Mouse (Mus musculus) CD4-positive naive resting alpha-beta T cell, adult 76 days (primary cell): ENCODE measurements around the gene Pitx1. TPM values are rescaled to one million over a fixed set of nuclear protein-coding genes. Genes with fewer than 3 reads are reported as not detected.

Experiments
- total RNA-seq: library from RNA; stranded (reverse); gene quantifications from one replicate; pipeline ENCODE4 v1.2.4, GENCODE M21; 2023

Pitx1 gene
- total RNA-seq, result not detected

DNA sequence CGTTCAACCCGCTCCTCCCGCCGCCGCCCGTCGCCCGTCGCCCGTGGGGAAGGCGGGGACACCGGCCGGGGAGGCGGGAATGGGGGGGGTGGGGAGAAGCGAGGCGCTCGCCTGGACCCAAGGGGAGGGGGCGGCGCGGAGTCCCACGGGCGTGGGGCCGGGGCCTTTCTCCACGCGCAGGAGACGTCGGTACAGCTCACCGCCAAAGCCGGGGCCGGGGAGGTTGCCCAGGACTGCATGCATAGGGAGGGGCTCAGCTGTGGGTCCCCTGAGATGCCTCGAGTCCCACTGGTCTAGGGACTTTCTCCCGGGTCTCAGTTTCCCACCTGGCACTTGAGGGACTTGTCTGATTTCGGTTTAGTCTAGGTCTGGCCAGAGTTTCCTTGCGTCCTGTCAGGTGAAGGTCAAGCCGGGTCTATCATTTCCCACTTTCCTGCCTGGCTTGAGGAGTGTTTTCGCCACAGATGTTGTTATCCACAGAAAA, at the start of gene Pitx1:
TSS of gene Pitx1 (minus strand) at position 51 of the 484 bp plus-strand sequence.

DNA sequence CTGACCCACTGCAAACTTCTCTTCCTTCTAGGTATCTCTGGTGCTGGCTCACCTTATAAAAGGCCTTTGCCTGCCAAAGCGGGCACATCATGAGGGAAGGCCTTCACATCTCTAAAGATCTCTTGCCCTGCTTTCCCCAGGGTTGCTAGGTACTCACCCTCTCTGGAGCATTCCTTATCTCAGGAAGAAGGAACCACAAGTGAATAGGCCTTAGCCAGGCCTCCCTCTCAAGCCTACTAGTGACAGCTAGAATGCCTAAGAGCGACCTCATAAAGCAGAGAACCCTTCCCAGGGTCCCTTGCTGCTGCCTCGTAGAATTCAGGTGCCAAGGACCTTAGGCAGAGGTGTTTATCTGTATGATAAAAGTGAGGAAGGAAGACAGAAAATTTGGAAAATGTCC, 51.7 kb downstream of the Pitx1 start, which contains the start of gene Catsper3:
TSS of gene Catsper3 (plus strand) at position 301 of the 400 bp plus-strand sequence.

Other genes with a start within 250 kb of the Pitx1 start
- 21.6 TPM for gene B4galt7, start 236.3 kb downstream of the Pitx1 start, total RNA-seq
- gene Caml, start 213.2 kb downstream of the Pitx1 start, total RNA-seq, result 22.3 TPM
- gene Ddx46, start 201.2 kb downstream of the Pitx1 start, total RNA-seq, result 105 TPM
- gene B230219D22Rik, start 143.1 kb downstream of the Pitx1 start, total RNA-seq, result 31.4 TPM
- 21.5 TPM for gene Txndc15, start 121.5 kb downstream of the Pitx1 start, total RNA-seq
- gene Pcbd2, start 108.8 kb downstream of the Pitx1 start, total RNA-seq, result 24.9 TPM
- gene Catsper3, start 51.6 kb downstream of the Pitx1 start, total RNA-seq, result not detected